Mouse (Mus musculus) liver, postnatal 0 days (tissue): ENCODE measurements at regions not wholly inside any gene's neighbourhood (a gene's known extent, or its start where the extent isn't known, plus 50 kb on each side); places are given as distances from the start of the nearest gene placed in this dataset.

Experiments
- CTCF ChIP-seq: sonication (generic); IDR thresholded peaks from 2 replicates; pipeline ENCODE4 v1.5.1; 2016; ENCODE audit warnings: antibody characterized with exemption, low read depth
- EP300 ChIP-seq: IDR thresholded peaks from 2 replicates; pipeline ENCODE4 v1.6.1; 2016; ENCODE audit warnings: antibody characterized with exemption, low read depth, mild to moderate bottlenecking

DNA sequence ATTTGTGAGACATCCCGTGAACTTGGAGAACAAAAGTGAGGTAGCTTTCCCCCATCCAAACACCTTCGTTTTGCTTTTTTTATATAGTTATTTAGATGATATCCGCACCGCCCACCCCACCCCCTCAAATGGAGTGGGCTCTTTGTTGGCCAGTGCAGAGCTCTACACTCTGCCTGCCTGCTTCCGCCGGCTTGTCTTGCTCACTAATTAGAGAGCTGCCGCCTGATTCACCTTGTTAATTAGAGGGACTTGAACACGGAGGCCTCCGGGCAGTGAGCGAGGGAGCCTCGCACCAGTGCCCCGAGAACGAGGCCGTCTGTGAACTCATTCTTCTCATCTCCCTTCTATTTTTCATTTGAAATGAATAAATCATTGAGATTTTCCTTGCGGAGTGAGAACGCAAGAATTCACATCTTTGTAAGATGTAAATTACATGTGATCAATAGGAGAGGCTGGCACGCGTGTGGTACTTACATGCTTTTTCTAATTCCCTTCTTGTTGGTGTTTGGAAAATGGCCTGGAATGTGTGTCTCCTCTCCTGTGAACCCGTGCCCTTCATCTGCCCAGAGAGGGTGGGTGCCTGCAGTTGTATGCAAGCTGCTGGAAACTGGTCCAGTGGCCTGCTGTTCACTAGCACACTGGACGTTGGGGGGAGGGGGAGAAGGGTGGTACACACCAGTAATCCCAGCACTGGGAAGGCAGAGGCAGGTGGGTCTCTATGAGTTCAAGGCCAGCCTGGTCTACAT is 118.0 kb downstream of the Kctd15 start:
- no peak for TF ChIP-seq CTCF
- TF ChIP-seq EP300: no peak
